Comparison of ENCODE assay signal across 8 mouse cellular contexts in the genomic region with DNA sequence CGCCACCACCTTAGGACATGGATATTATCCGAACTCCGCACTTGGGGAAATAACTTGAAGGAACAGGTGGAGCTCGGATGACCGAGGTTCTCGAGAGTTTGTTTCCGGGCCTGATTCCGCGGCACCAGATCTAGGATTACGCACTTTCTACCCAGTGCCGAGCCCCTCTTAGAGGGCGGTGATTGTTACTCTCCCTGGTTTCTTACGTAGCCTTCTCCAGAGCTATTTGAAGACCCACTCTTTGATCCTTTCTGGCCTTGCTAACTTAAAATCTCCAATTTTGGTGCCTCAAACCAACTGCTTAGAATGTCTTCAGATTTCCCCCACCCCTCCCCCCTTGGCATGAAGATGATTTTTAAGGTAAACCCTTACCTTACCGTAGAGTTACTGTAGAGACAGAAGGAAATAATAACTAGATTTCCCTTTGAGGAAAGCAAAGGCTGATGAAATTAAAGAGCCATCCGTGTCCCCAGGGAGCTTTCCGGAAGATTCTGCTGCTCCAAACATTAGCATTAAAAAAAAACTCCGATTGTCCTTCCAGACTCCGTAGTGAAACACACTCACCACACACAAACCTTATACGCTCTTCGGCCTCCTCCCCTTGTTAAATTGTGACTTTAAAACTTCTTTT. TPM values are rescaled to one million over a fixed set of nuclear protein-coding genes. Genes with fewer than 3 reads are reported as not detected.
DNase-seq lines count a peak whose midpoint lies in the region; ATAC-seq lines count a peak whose summit lies in the region.

No protein-coding gene starts in this region.

- DNase-seq in embryo, embryonic 10.5 days (ENCODE audit: low spot score): peak; percentile 44
- DNase-seq in embryo, embryonic 11 days: no peak
- peak; percentile 62 for DNase-seq in 3T3-L1 (ENCODE audit: low read depth, low spot score)
- DNase-seq in liver, embryonic 11.5 days (ENCODE audit: low spot score): no peak
- DNase-seq in gastrocnemius, postnatal 14 days: no peak
- no peak for DNase-seq in cerebellum, postnatal 25 days

- intact Hi-C loops in gastrocnemius, postnatal 14 days (cut with DNase I; ENCODE audit: low total_unique reads): no loop called here

- no peak overlapping the region for H3K27ac ChIP-seq in forebrain, embryonic 12.5 days
- H3K27ac ChIP-seq in liver, embryonic 11.5 days (ENCODE audit: low read depth, low read length): peak overlapping the region; percentile 92
- peak overlapping the region; percentile 80 for H3K27ac ChIP-seq in stomach, embryonic 16.5 days (ENCODE audit: low read length)

- H3K9ac ChIP-seq in forebrain, embryonic 12.5 days: no peak overlapping the region
- H3K9ac ChIP-seq in liver, embryonic 11.5 days (ENCODE audit: low read depth, low read length): peak overlapping the region; percentile 87
- H3K9ac ChIP-seq in stomach, embryonic 16.5 days (ENCODE audit: low read length): peak overlapping the region; percentile 81

- H3K27me3 ChIP-seq in forebrain, embryonic 12.5 days: peaks cover 84% of the 10 kb centered on the region
- 0 out of 2 replicates have a peak, but pooled peaks cover 3% of the 10 kb centered on the region for H3K27me3 ChIP-seq in liver, embryonic 11.5 days (replicated peaks; ENCODE audit: control insufficient read depth, insufficient read depth, low read length)
- H3K27me3 ChIP-seq in stomach, embryonic 16.5 days (ENCODE audit: control insufficient read depth, insufficient read depth, low read length): peaks cover 5% of the 10 kb centered on the region

- H3K9me3 ChIP-seq in forebrain, embryonic 12.5 days: no peaks in the 10 kb centered on the region
- no peaks in the 10 kb centered on the region for H3K9me3 ChIP-seq in liver, embryonic 11.5 days (ENCODE audit: control insufficient read depth, low read length)
- H3K9me3 ChIP-seq in stomach, embryonic 16.5 days (replicated peaks; ENCODE audit: control insufficient read depth, low read length): no peaks in the 10 kb centered on the region

- peak overlapping the region; percentile 63 for H3K4me2 ChIP-seq in forebrain, embryonic 12.5 days
- H3K4me2 ChIP-seq in liver, embryonic 11.5 days: peak overlapping the region; percentile 84
- peak overlapping the region; percentile 66 for H3K4me2 ChIP-seq in stomach, embryonic 16.5 days (ENCODE audit: low read depth, low read length)

- H3K4me1 ChIP-seq in forebrain, embryonic 12.5 days: peaks cover 22% of the 10 kb centered on the region
- H3K4me1 ChIP-seq in liver, embryonic 11.5 days (replicated peaks; ENCODE audit: control insufficient read depth, insufficient read depth, low read length): peaks cover 31% of the 10 kb centered on the region
- peaks cover 11% of the 10 kb centered on the region for H3K4me1 ChIP-seq in stomach, embryonic 16.5 days (ENCODE audit: control insufficient read depth, insufficient read depth, low read length)

- no peak for ATAC-seq in forebrain, embryonic 12.5 days (ENCODE audit: low FRiP score)
- ATAC-seq in liver, embryonic 11.5 days (replicated peaks; ENCODE audit: low FRiP score): peak; percentile 42
- ATAC-seq in stomach, embryonic 16.5 days (ENCODE audit: insufficient read depth, low FRiP score): no peak

- no peaks in the 10 kb centered on the region for H3K36me3 ChIP-seq in forebrain, embryonic 12.5 days (replicated peaks)
- H3K36me3 ChIP-seq in liver, embryonic 11.5 days (ENCODE audit: control insufficient read depth, insufficient read depth, low read length): peaks cover 4% of the 10 kb centered on the region; the same call in 1 of the 2 replicates
- no peaks in the 10 kb centered on the region for H3K36me3 ChIP-seq in stomach, embryonic 16.5 days (ENCODE audit: control insufficient read depth, insufficient read depth, low read length)

- WGBS in forebrain, embryonic 12.5 days: under 1% methylated on average over 20 of the region's 20 CpGs
- 5% methylated on average over 20 of the region's 20 CpGs for WGBS in liver, embryonic 11.5 days
- 5% methylated on average over 20 of the region's 20 CpGs for WGBS in stomach, embryonic 16.5 days

- H3K4me3 ChIP-seq in forebrain, embryonic 12.5 days (replicated peaks): peak overlapping the region; percentile 52
- peak overlapping the region; percentile 81 for H3K4me3 ChIP-seq in liver, embryonic 11.5 days (ENCODE audit: low read depth, low read length)
- H3K4me3 ChIP-seq in stomach, embryonic 16.5 days (replicated peaks; ENCODE audit: low read length): peak overlapping the region; percentile 75

RNA-seq across cellular contexts. Expression of a gene that starts 0.4 kb away (rescaled TPM):
- polyA plus RNA-seq in forebrain, embryonic 12.5 days (2016; fragmentation: Nextera tagmentation; extraction: Ambion mirVana): 1.4 and 1.7 TPM in 2 replicates
- 28.4 and 31.3 TPM in 2 replicates for polyA plus RNA-seq in liver, embryonic 11.5 days (2014; fragmentation: Nextera tagmentation; extraction: Ambion mirVana)
- 10.0 and 12.3 TPM in 2 replicates for polyA plus RNA-seq in stomach, embryonic 16.5 days (2015; fragmentation: Nextera tagmentation; extraction: Ambion mirVana)
- total RNA-seq in gastrocnemius, postnatal 14 days (2021): 1 to 10 TPM; 7.9 to 8.3 TPM

RNA-seq across cellular contexts. Expression of a gene that starts 26.4 kb away (rescaled TPM):
- polyA plus RNA-seq in forebrain, embryonic 12.5 days (2016; fragmentation: Nextera tagmentation; extraction: Ambion mirVana): 12.7 TPM in 2 replicates
- 3.3 and 3.8 TPM in 2 replicates for polyA plus RNA-seq in liver, embryonic 11.5 days (2014; fragmentation: Nextera tagmentation; extraction: Ambion mirVana)
- 4.6 and 5.6 TPM in 2 replicates for polyA plus RNA-seq in stomach, embryonic 16.5 days (2015; fragmentation: Nextera tagmentation; extraction: Ambion mirVana)
- 1 to 10 TPM; 1.1 to 1.5 TPM for total RNA-seq in gastrocnemius, postnatal 14 days (2021)

RNA-seq across cellular contexts. Expression of a gene that starts 55.8 kb away (rescaled TPM):
- polyA plus RNA-seq in forebrain, embryonic 12.5 days (2016; fragmentation: Nextera tagmentation; extraction: Ambion mirVana): 12.6 and 17.3 TPM in 2 replicates
- 8.3 and 8.9 TPM in 2 replicates for polyA plus RNA-seq in liver, embryonic 11.5 days (2014; fragmentation: Nextera tagmentation; extraction: Ambion mirVana)
- 6.9 and 7.0 TPM in 2 replicates for polyA plus RNA-seq in stomach, embryonic 16.5 days (2015; fragmentation: Nextera tagmentation; extraction: Ambion mirVana)
- 1 to 10 TPM; 2.1 to 2.9 TPM for total RNA-seq in gastrocnemius, postnatal 14 days (2021)

Comparison
In these comparisons a context has a peak if more than half of its experiments do, and no peak if none do; other contexts are left out.
1. DNase-seq: peak in embryo, embryonic 10.5 days (single experiment) and 3T3-L1 (single experiment); none in embryo, embryonic 11 days (single experiment), liver, embryonic 11.5 days (single experiment), gastrocnemius, postnatal 14 days (single experiment) and cerebellum, postnatal 25 days (0 of 2).
2. Peak in every context shown above with its lines, with median percentiles within 50 percentile points of each other: H3K4me2 ChIP-seq and H3K4me3 ChIP-seq.